Mouse (Mus musculus) bone marrow, adult 2 months (tissue): Measurements from ENCODE around the gene Rnf133. TPM values are rescaled to one million over a fixed set of nuclear protein-coding genes. Genes with fewer than 3 reads are reported as not detected.

Source experiments
- H3K27ac ChIP-seq: fragments of 200-500 bp; 2 replicates; pipeline ENCODE4 v1.5.1; 2012; ENCODE audit warnings: low read depth, mild to moderate bottlenecking, control low read depth, inconsistent platforms, low read length; ENCODE audit not compliant: control insufficient read depth, poor library complexity, insufficient read depth
- H3K4me1 ChIP-seq: fragments of 200-500 bp; 2 replicates; pipeline ENCODE4 v1.6.1; 2011; ENCODE audit warnings: low read length; ENCODE audit not compliant: control insufficient read depth, insufficient read depth
- H3K4me3 ChIP-seq: fragments of 200-500 bp; replicated peaks from 2 replicates; pipeline ENCODE3; 2011; ENCODE audit warnings: mild to moderate bottlenecking, low read depth, low read length, control low read depth; ENCODE audit not compliant: control insufficient read depth
- CTCF ChIP-seq: fragments of 200-500 bp; IDR thresholded peaks from 2 replicates; pipeline ENCODE4 v1.5.1; 2011; ENCODE audit warnings: low read length, control low read depth; ENCODE audit not compliant: control insufficient read depth, insufficient read depth
- POLR2A ChIP-seq: fragments of 200-500 bp; IDR thresholded peaks from 2 replicates; pipeline ENCODE4 v1.6.1; 2011; ENCODE audit warnings: low read depth, mild to moderate bottlenecking, control low read depth, low read length, borderline replicate concordance; ENCODE audit not compliant: control insufficient read depth
- WGBS: fragments of 180-500 bp; shearing (Covaris S2); methylation state at CpG from one replicate; pipeline ENCODE4 v1.1.7; 2018; 5-methylcytosine and 5-hydroxymethylcytosine counted together
- polyA plus RNA-seq: library from polyadenylated mRNA; stranded (reverse); fragments of >200 nt; gene quantifications from 2 replicates; pipeline ENCODE4 v1.2.4, GENCODE M21; 2011; ENCODE audit warnings: low replicate concordance; ENCODE audit not compliant: missing spikeins, insufficient read depth, insufficient read length

Rnf133 gene
- not detected in 2 replicates for polyA plus RNA-seq

DNA sequence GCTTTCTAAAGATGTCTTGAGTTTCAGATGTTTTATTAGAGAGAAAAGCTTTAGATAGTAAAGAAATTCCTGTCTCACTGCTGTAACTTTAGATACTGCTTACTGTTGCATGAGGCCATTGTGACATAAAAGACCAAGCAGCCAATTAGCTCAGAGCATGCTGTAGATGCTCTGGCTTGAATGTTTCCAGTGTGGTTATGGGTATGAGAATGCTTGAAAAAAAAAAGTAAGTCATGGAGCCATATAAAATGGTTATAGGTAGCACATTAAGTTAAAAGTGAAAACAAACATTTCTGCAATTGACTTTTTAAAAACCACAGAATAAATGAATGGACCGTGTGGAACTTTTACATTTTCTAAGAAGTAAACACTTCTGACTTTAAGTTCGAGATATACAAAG lies at the start of gene Rnf133:
Gene Rnf133, minus strand, starts transcription at position 101 of the 400 bp plus-strand sequence.
- Histone ChIP-seq H3K4me1 (no peaks in the 10 kb centered on the region), H3K27ac (no peak within 1 kb of the TSS; the same call in 1 of the 2 replicates), H3K4me3 (no peak within 1 kb of the TSS)
- WGBS: 74% methylated on average over 2 of the region's 2 CpGs
- TF ChIP-seq POLR2A (no peak), CTCF (no peak)

GRCm38 (mm10) chr6:23678172-23678571 lies 28.1 kb upstream of the Rnf133 start:
- Histone ChIP-seq H3K4me3 (no peak overlapping the region), H3K4me1 (no peaks in the 10 kb centered on the region), H3K27ac (no peak overlapping the region)
- TF ChIP-seq CTCF (no peak), POLR2A (no peak)
- 65% methylated on average over 1 of the region's 1 CpGs for WGBS

DNA sequence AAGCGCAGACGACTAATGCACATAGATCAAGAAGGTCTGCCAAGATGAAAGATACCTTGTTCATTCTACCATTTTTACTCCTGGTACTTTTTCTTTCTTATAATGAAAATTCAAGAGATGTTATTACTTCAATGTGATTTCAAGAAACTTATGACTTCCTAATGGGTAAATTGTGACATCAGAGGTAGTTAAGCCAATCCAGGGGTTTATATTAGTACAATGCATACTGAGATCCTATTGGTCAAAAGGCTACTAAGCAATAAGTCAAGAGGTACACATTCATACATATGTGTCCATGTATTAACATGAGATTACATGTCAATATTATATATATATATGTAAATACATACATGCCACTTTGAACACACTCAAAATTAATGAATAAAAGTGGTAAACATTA lies 4.9 kb upstream of the Rnf133 start, which contains the start of gene Rnf148:
Gene Rnf148, minus strand, starts transcription at position 101 of the 400 bp plus-strand sequence.
- TF ChIP-seq POLR2A (no peak), CTCF (no peak)
- 87% methylated on average over 2 of the region's 2 CpGs for WGBS
- Histone ChIP-seq H3K27ac (no peak within 1 kb of the TSS), H3K4me1 (no peaks in the 10 kb centered on the region), H3K4me3 (no peak within 1 kb of the TSS)

- TF ChIP-seq CTCF: no peak
- no peak for TF ChIP-seq POLR2A
- no peak overlapping the region for H3K27ac ChIP-seq
- WGBS: 5% methylated on average over 8 of the region's 8 CpGs
- H3K4me1 ChIP-seq: no peaks in the 10 kb centered on the region
- no peak overlapping the region for H3K4me3 ChIP-seq
These were observed 1.4 kb downstream of the Rnf133 start for GRCm38 (mm10) chr6:23648732-23649131.

GRCm38 (mm10) chr6:23647627-23648247 lies 2.4 kb downstream of the Rnf133 start:
- H3K4me3 ChIP-seq: no peak overlapping the region
- no peak overlapping the region for H3K27ac ChIP-seq
- TF ChIP-seq POLR2A: no peak
- no peak for TF ChIP-seq CTCF
- WGBS: 69% methylated on average over 7 of the region's 7 CpGs
- no peaks in the 10 kb centered on the region for H3K4me1 ChIP-seq

DNA sequence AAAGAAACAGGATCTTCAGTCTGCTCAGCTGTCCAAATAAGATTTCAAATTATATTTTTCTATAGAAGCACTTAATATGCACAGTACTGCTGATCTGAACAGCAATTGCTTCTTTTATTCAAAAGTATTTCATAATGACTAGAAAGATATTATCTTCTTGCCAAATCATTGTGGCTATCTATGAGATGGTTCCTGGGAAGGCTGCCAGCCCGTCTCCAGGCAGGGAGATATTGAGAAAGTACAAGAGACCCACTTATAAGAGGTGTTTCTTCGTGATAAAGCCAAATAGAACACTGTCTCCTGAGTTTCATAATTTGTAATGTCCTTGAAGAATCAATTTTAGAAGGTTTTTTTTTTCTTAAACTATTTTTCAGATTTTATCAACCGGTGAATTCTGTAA lies 13.0 kb downstream of the Rnf133 start:
- Histone ChIP-seq H3K4me1 (no peaks in the 10 kb centered on the region), H3K4me3 (no peak overlapping the region), H3K27ac (no peak overlapping the region)
- TF ChIP-seq POLR2A: no peak
- TF ChIP-seq CTCF: no peak
- WGBS: 23% methylated on average over 3 of the region's 3 CpGs

DNA sequence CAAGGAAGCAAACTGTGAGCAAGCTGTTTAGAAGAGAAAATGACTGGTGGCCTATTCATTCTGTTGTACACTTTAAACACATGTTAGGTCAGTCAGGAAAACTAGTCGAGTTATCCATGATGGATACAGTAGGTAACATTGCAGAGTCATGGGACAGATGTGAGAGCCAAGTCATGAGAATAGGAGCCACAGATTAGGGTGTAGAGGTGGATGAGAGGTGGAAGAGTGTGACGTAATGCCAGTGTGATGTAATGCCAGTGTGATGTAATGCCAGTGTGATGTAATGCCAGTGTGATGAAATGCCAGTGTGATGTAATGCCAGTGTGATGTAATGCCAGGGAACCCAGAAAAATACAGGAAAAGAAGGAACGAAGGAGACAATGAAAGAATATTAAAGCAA lies 14.9 kb downstream of the Rnf133 start:
- Histone ChIP-seq H3K4me3 (no peak overlapping the region), H3K4me1 (no peaks in the 10 kb centered on the region), H3K27ac (no peak overlapping the region)
- 55% methylated on average over 3 of the region's 3 CpGs for WGBS
- TF ChIP-seq CTCF (no peak), POLR2A (no peak)

- 82% methylated on average over 9 of the region's 9 CpGs for WGBS
These were observed 16.1 kb downstream of the Rnf133 start for GRCm38 (mm10) chr6:23634016-23634415.

More at GRCm38 (mm10) chr6:23634016-23634415, 16.1 kb downstream of the Rnf133 start:
- H3K4me3 ChIP-seq: no peak overlapping the region
- no peaks in the 10 kb centered on the region for H3K4me1 ChIP-seq
- H3K27ac ChIP-seq: no peak overlapping the region
- TF ChIP-seq CTCF (no peak), POLR2A (no peak)
